Mouse (Mus musculus) forebrain, embryonic 10.5 days (tissue): ENCODE results near the gene Arpc5l. TPM values are rescaled to one million over a fixed set of nuclear protein-coding genes. Genes with fewer than 3 reads are reported as not detected.
A peak's percentile ranks its signal among the peaks of the same experiment; 100 is the strongest.

ENCODE experiments used
- DNase-seq: peaks from one replicate; pipeline ENCODE4 v3.0.0-alpha.2; 2017; ENCODE audit warnings: low spot score; ENCODE audit errors: extremely low spot score
- H3K27ac ChIP-seq: fragments of 300-500 bp; sonication (generic); 2 replicates; pipeline ENCODE4 v1.5.1; 2016; ENCODE audit warnings: mild to moderate bottlenecking
- H3K27me3 ChIP-seq: fragments of 300-500 bp; sonication (generic); 2 replicates; pipeline ENCODE4 v1.6.1; 2016; ENCODE audit warnings: mild to moderate bottlenecking; ENCODE audit not compliant: poor library complexity, severe bottlenecking
- H3K36me3 ChIP-seq: fragments of 300-500 bp; sonication (generic); replicated peaks from 2 replicates; pipeline ENCODE4 v1.6.1; 2016; ENCODE audit warnings: mild to moderate bottlenecking, moderate library complexity
- H3K4me1 ChIP-seq: fragments of 300-500 bp; sonication (generic); 2 replicates; pipeline ENCODE4 v1.6.1; 2016
- H3K4me3 ChIP-seq: fragments of 300-500 bp; sonication (generic); 2 replicates; pipeline ENCODE4 v1.5.1; 2016; ENCODE audit warnings: mild to moderate bottlenecking, moderate library complexity
- H3K9me3 ChIP-seq: fragments of 300-500 bp; sonication (generic); 2 replicates; pipeline ENCODE4 v1.6.1; 2016; ENCODE audit warnings: mild to moderate bottlenecking, moderate library complexity
- WGBS: fragments of 180-500 bp; shearing (Covaris S2); methylation state at CpG from one replicate; pipeline ENCODE4 v1.1.7; 2016; 5-methylcytosine and 5-hydroxymethylcytosine counted together
- polyA plus RNA-seq: library from polyadenylated mRNA; unstranded; fragments of >200 nt; fragmentation: Nextera tagmentation; extraction: Ambion mirVana; gene quantifications from 2 replicates; pipeline ENCODE4 v1.2.1, GENCODE M21; 2016

The Arpc5l gene
- polyA plus RNA-seq: 126 and 131 TPM in 2 replicates

DNA sequence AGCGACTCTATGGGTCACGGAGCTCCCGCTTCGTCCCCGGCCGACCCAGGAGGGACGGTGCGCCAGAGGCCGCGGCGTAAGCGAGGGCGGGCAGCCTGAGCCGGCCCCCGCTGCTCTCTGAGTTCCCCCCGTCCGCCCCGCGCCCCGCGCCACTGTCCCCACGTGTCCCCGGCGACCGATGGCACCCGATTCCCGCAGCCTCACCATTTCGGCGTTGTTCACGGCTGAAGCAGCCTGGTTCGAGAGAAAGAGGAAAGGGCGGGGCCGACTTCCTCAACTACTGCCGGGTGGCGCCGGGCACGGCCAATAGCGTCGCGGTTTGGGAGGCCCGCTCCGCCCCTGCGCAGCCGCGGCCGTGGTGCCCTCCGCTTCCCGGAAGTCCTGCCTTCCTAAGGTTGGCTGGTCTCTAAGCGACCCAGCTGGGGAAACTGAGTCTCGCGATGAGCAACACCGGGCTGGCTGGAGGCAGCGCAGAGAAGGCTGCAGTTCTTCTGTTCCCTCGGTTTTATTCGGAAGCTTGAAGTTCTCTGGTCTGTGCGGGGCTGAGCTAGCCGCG lies at the start of gene Arpc5l:
Gene Arpc5l, plus strand, starts transcription at position 469 of the 556 bp plus-strand sequence.
- peak; percentile 92 for DNase-seq
- H3K4me1 ChIP-seq: peaks cover 61% of the 10 kb centered on the region
- WGBS: under 1% methylated on average over 58 of the region's 58 CpGs

DNA sequence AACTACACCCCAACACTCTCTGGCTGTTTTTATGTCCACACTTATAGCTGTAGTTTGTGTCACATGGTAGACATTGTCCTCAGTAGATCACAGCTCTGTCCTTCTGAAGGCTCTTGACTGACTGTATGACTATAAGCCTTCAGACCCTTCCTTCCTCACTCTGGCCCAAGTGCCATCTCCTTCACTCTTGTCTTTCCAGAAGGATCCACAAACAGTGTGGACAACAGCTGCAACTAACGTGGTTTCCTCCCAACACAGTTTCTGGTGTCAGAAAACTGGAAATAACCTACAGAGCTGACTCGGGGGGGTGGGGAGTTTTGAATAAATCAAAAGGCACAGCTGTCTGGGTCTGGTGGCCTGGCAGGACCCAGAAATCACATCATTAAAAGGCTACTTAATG lies 49.1 kb upstream of the Arpc5l start:
- no peaks in the 10 kb centered on the region for H3K4me1 ChIP-seq
- H3K36me3 ChIP-seq: no peaks in the 10 kb centered on the region
- H3K27ac ChIP-seq: no peak overlapping the region
- no peak for DNase-seq
- H3K4me3 ChIP-seq: no peak overlapping the region
- no peaks in the 10 kb centered on the region for H3K9me3 ChIP-seq
- 88% methylated on average over 2 of the region's 2 CpGs for WGBS
- no peaks in the 10 kb centered on the region for H3K27me3 ChIP-seq

More for the DNA sequence above, at the start of gene Arpc5l:
- no peaks in the 10 kb centered on the region for H3K9me3 ChIP-seq
- H3K36me3 ChIP-seq: peaks cover 43% of the 10 kb centered on the region
- H3K27me3 ChIP-seq: no peaks in the 10 kb centered on the region
- H3K4me3 ChIP-seq: peak within 1 kb of the TSS; percentile 93
- peak within 1 kb of the TSS; percentile 97 for H3K27ac ChIP-seq

DNA sequence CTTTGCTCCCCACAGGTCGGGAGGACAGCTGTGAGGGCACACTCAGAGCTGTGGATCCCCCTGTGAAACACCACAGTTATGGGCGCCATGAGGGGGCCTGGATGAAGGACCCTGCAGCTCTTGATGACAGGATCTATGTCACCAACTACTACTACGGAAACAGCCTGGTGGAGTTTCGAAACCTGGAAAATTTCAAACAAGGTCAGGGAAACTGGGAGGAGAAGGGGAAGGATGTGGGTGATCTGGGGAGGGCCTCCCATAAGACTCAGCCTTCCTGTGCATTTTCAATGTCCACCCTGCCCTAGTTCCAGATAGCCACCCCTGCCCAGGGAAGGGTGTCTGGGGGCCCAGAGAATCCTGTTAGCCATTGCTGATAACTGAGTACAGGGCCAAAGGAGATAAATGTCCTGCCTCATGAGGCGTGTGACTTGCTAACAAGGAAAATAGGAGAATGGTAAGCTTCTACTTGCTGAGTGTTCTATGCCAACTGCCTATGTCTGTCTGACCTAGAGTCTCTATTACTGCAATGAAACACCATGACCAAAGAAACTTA lies 47.4 kb upstream of the Arpc5l start:
- no peaks in the 10 kb centered on the region for H3K27me3 ChIP-seq
- WGBS: 86% methylated on average over 5 of the region's 5 CpGs
- DNase-seq: no peak
- H3K27ac ChIP-seq: no peak overlapping the region
- H3K4me1 ChIP-seq: no peaks in the 10 kb centered on the region
- no peaks in the 10 kb centered on the region for H3K36me3 ChIP-seq
- no peaks in the 10 kb centered on the region for H3K9me3 ChIP-seq
- H3K4me3 ChIP-seq: no peak overlapping the region

DNA sequence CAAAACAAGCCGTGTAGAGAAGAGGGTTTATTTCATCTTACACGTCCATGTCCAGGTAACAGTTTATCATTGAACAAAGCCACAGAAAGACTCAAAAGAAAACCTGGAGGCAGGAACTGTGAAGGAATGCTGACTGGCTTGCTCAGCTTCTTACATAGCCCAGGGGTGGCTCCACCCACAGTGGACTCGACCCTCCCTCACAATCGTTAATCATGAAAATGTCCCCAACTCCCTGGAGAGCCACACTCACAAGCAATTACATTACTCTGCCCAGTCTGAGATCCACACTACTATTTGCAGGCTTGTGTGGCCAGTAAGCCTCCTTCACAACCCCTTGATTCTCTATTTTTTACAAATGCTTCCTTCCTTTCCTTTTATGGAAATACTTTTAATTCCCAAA lies 41.0 kb upstream of the Arpc5l start:
- Histone ChIP-seq H3K36me3 (no peaks in the 10 kb centered on the region), H3K27me3 (no peaks in the 10 kb centered on the region), H3K4me1 (no peaks in the 10 kb centered on the region), H3K27ac (no peak overlapping the region), H3K4me3 (no peak overlapping the region), H3K9me3 (no peaks in the 10 kb centered on the region)
- 58% methylated on average over 4 of the region's 4 CpGs for WGBS
- no peak for DNase-seq

DNA sequence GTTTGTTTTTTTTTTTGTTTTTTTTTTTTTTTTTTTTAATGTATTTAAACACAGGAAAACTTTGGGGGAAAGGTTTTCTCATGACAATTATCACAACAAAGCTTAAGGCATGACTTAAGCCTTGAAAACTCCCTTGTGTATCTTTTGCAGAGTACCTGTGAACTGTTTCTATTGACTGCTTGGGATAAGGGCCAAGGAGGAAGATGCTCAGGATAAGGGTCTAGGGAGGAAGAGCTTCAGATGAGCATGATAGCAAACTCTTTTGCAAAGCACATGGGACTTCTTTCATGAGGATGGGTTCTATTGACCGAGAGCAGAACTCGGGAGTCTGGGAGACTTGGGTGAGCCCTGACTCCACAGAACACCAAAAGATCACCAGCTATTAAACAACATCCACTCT lies 35.5 kb upstream of the Arpc5l start:
- Histone ChIP-seq H3K27ac (no peak overlapping the region), H3K9me3 (no peaks in the 10 kb centered on the region), H3K4me1 (no peaks in the 10 kb centered on the region), H3K4me3 (no peak overlapping the region), H3K27me3 (no peaks in the 10 kb centered on the region), H3K36me3 (no peaks in the 10 kb centered on the region)
- DNase-seq: no peak
- 88% methylated on average over 2 of the region's 2 CpGs for WGBS

DNA sequence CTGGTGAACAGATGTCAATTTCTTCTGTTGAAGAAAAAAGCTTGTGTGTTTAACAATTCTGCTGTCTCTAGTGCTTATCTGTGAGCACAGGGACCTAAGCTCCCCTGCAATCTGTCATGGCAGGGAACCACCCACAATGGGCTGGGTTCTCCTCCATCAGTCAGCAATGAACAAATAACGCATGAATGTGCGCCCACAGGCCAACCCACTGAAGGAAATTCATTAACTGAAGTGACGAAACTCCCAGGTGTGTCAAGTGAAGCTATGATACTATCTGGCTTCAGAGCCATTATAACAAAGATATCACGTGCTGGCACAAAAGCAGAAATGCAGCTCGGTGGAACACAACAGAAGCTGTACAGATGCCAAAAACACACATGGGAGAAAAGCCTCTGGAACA lies 35.1 kb upstream of the Arpc5l start:
- no peaks in the 10 kb centered on the region for H3K27me3 ChIP-seq
- no peaks in the 10 kb centered on the region for H3K4me1 ChIP-seq
- no peaks in the 10 kb centered on the region for H3K9me3 ChIP-seq
- no peak overlapping the region for H3K27ac ChIP-seq
- WGBS: 83% methylated on average over 5 of the region's 5 CpGs
- no peaks in the 10 kb centered on the region for H3K36me3 ChIP-seq
- no peak overlapping the region for H3K4me3 ChIP-seq
- DNase-seq: no peak

DNA sequence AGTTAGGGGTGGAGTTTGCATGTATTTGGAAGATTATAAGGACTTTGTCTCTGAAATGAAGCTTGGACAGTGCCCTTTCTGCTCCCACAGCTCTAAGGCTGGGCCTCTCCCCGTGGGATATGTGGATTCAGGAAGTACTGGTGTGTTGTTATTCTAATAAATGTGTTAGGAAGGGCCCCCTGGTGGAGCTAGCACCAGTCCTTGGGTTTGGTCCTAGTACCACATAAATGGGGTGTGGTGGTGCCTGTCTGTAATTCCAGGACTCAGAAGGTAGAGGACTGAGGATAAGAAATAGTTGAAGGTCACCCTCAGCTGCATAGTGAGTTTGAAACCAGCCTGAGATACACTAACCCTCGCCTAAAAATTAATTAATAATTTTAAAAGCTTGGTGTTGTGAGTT lies 31.9 kb upstream of the Arpc5l start:
- Histone ChIP-seq H3K4me1 (peaks cover 7% of the 10 kb centered on the region), H3K4me3 (no peak overlapping the region), H3K9me3 (no peaks in the 10 kb centered on the region), H3K27me3 (no peaks in the 10 kb centered on the region), H3K27ac (no peak overlapping the region), H3K36me3 (no peaks in the 10 kb centered on the region)
- DNase-seq: no peak
- 50% methylated on average over 2 of the region's 2 CpGs for WGBS

DNA sequence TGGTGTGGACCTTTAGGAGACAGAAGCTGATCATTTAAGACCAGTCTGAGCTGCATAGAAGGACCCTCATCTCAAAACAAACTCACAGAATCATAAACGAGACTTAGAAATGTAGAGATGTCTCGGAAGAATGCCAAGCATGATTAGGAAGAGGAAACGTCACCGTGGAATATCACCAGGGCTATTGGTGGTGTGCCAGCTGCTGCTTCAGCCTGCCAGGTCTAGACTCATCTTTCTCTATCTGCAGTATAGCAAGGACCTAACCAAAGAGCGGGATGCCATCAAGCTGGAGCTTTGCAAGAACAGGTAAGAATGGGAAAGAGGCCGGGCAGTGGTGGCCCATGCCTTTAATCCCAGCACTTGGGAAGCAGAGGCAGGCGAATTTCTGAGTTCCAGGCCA lies 31.4 kb upstream of the Arpc5l start:
- Histone ChIP-seq H3K27me3 (no peaks in the 10 kb centered on the region), H3K9me3 (no peaks in the 10 kb centered on the region), H3K27ac (no peak overlapping the region), H3K36me3 (no peaks in the 10 kb centered on the region), H3K4me1 (peaks cover 7% of the 10 kb centered on the region), H3K4me3 (no peak overlapping the region)
- no peak for DNase-seq
- WGBS: 84% methylated on average over 7 of the region's 7 CpGs

DNA sequence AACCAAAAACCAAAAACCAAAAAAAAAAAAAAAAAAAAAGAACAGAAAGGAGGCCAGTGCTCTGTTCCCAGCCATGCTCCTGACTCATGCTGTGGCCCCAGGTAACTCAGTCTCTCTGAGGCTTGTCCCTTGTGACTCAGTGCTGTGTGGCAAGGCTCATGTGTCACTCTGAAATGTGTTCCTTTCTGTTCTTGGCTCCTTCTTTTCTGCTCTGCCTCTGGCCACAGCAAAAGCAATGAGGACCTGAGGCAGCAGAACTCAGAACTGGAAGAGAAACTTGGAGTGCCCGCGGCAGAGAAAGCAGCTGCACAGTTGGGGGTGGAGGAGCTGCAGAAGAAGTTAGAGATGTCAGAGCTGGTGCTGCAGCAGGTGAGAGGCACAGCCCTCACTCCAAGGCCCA lies 31.0 kb upstream of the Arpc5l start:
- Histone ChIP-seq H3K4me1 (peaks cover 7% of the 10 kb centered on the region), H3K9me3 (no peaks in the 10 kb centered on the region), H3K27ac (no peak overlapping the region), H3K27me3 (no peaks in the 10 kb centered on the region), H3K4me3 (no peak overlapping the region), H3K36me3 (no peaks in the 10 kb centered on the region)
- WGBS: 54% methylated on average over 2 of the region's 2 CpGs
- DNase-seq: no peak

DNA sequence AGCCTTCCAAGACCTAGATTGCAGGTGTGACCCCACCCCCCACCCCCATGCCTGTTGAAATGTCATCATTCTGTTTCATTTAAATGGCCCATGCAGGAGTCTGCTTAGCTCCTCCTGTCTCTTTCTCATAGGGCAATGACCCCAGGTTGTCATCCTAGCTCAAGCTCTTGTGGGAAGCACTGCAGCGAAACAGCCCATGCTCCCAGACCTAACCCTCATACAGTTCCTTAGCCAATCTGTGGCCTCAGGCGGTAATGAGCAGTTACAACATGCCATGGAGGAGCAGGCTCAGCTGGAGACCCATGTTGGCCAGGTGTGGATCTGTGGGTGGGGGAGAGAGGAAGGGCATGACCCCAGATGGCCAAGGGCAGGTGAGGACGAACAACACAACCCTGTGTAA lies 30.0 kb upstream of the Arpc5l start:
- Histone ChIP-seq H3K27ac (no peak overlapping the region), H3K36me3 (no peaks in the 10 kb centered on the region), H3K27me3 (no peaks in the 10 kb centered on the region), H3K4me3 (no peak overlapping the region), H3K4me1 (peaks cover 7% of the 10 kb centered on the region), H3K9me3 (no peaks in the 10 kb centered on the region)
- 82% methylated on average over 3 of the region's 3 CpGs for WGBS
- DNase-seq: no peak

DNA sequence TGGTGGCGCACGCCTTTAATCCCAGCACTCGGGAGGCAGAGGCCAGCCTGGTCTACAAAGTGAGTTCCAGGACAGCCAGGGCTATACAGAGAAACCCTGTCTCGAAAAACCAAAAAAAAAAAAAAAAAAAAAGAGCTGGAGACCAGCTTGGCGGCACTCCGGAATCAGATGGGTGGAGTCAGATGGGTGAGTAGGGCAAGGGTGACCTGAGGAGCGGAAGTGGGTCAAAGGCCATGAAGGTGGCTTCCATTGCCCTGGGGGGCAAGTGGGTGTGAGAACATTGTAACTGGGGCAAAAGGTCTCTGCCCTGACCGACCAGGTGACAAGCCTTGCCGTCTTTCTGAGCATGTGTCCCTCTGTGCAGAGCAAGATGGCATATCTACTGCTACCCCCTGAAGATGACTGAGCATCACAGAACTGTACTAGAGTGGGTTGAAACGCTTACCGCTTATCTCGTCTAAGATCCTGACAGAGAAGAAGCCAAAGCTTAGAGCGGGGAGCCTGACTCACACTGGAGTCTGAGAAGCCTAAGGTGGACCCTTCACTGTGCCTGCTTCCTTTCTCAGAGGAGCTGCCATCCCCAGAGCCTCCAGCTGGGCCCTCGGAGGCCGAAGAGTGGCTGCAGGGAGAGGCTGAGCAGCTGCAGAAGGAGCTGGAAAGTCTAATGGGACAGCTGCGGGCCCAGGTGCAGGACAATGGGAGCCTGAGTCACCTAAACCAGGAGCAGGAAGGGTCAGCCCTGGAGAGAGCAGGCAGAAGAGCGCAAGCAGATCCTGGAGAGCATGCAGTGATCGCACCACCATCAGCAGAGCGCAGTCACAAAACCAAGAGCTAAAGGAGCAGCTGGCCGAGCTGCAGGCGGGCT lies 29.0 kb upstream of the Arpc5l start:
- peaks cover 7% of the 10 kb centered on the region for H3K4me1 ChIP-seq
- no peaks in the 10 kb centered on the region for H3K36me3 ChIP-seq
- DNase-seq: no peak
- WGBS: 90% methylated on average over 21 of the region's 21 CpGs
- H3K27ac ChIP-seq: 0 out of 2 replicates have a peak overlapping the region, but pooled peaks have one; percentile 53
- H3K9me3 ChIP-seq: no peaks in the 10 kb centered on the region
- H3K4me3 ChIP-seq: no peak overlapping the region
- no peaks in the 10 kb centered on the region for H3K27me3 ChIP-seq

DNA sequence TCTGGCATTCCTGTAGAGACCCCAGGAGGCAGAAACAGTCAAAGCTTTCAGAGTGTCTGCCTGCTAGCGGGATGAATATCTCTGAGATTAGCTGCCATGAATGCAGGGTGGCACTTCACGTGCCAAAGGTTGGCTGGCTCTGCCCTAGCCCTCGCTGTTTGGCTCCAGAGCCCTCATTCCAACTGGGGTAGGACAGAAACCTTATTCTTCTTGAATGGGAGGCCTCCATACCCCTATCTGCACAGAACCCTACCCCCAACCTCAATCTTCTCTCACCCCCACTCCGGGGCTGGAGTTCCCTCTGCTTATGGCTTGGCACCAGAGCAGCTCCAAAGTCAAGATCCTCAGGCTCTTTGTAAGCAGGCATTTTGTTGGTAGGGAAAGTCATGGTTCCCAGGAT lies 27.3 kb upstream of the Arpc5l start:
- Histone ChIP-seq H3K4me1 (peaks cover 7% of the 10 kb centered on the region), H3K9me3 (no peaks in the 10 kb centered on the region), H3K27me3 (no peaks in the 10 kb centered on the region), H3K36me3 (no peaks in the 10 kb centered on the region), H3K27ac (peak overlapping the region; percentile 9; the same call in 1 of the 2 replicates), H3K4me3 (no peak overlapping the region)
- DNase-seq: no peak
- 72% methylated on average over 4 of the region's 4 CpGs for WGBS

DNA sequence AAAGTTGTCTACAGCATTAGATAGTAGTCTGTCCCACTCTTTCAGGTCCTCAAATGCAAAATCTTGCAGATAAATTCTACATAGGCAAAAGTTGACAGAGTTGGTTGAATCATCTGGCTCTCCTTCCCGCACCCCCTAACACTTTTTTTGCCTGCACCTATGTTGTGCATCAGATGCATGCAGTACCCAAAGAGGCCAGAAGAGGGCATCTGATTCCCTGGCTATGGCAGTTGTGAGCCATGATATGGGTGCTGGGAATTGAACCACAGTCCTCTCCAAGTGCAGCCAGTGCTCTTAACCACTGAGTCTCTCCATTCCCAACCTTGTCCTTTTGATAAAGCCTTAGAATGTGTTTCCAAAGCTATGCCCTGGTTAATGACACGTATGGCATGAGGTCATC lies 21.7 kb upstream of the Arpc5l start:
- Histone ChIP-seq H3K36me3 (no peaks in the 10 kb centered on the region), H3K27me3 (no peaks in the 10 kb centered on the region), H3K4me3 (no peak overlapping the region), H3K4me1 (no peaks in the 10 kb centered on the region), H3K9me3 (peaks cover 8% of the 10 kb centered on the region; the same call in 1 of the 2 replicates), H3K27ac (no peak overlapping the region)
- 96% methylated on average over 2 of the region's 2 CpGs for WGBS
- DNase-seq: no peak
